ENCODE assay signal across 14 mouse cellular contexts in the genomic region with DNA sequence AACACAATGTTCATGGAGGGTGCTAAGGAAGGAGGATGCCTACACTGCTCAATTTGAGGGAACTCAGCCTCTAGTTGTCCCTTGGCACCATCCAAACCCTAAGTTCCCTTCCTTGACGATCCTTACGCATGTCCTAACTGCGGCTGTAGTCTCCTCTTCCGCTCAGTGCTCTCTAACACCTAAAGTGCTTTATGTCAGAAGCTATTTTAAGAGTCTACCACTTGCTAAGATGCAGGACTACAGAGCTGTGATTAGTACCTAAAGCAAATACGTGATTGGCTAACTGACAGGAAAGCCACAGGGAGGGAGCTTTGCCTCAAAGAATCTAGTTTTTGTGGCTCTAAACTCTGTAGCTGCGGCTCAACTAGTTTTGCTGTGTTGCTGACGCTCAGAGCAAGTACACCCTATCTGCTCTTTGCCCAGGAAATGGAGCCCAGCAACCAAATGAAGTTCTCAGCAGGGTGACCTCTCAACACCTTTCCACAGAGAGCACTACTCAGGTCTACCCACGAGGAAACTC. TPM values are rescaled to one million over a fixed set of nuclear protein-coding genes. Genes with fewer than 3 reads are reported as not detected.
A peak's percentile ranks its signal among the peaks of the same experiment; 100 is the strongest.
DNase-seq lines count a peak whose midpoint lies in the region; ATAC-seq and TF ChIP-seq lines count a peak whose summit lies in the region.
"Had no signal": no experiment of that assay in that cellular context is flagged by ENCODE, and none has a peak within 500 bp of the region (broad histone marks: within the 10 kb centered on the region; RNA-seq: fewer than 3 reads in every experiment).

No protein-coding gene starts in this region.

- H3K9me3 ChIP-seq in heart, embryonic 10.5 days, result no peaks in the 10 kb centered on the region
- H3K9me3 ChIP-seq in lung, embryonic 15.5 days, result no peaks in the 10 kb centered on the region
- no peaks in the 10 kb centered on the region for H3K9me3 ChIP-seq in limb, embryonic 12.5 days
- H3K9me3 ChIP-seq in hindbrain, postnatal 0 days (ENCODE audit: low read length), result no peaks in the 10 kb centered on the region

- no peak for DNase-seq in heart, embryonic 10.5 days (ENCODE audit: low spot score)
- DNase-seq in heart, adult 9 months (ENCODE audit: low spot score in 2 of 2), result no peak
- DNase-seq in lung, postnatal 4 days, result no peak
- peak; percentile 47 for DNase-seq in T-cell, adult 2 months (ENCODE audit: low spot score)
- no peak for DNase-seq in cerebellum, postnatal 25 days
- DNase-seq in hindbrain, postnatal 0 days (ENCODE audit: low spot score), result no peak
- DNase-seq: adrenal gland, postnatal 10 days; cerebellum, adult 11 months; gastrocnemius, postnatal 10 days; kidney, postnatal 4 days had no signal

- no peak for ATAC-seq in lung, embryonic 15.5 days (ENCODE audit: borderline replicate concordance, extremely low read depth, low FRiP score, low TSS enrichment)
- ATAC-seq in limb, embryonic 12.5 days (ENCODE audit: insufficient number of reproducible peaks, insufficient read depth, low FRiP score, low TSS enrichment, low read depth), result no peak
- no peak for ATAC-seq in hindbrain, postnatal 0 days
- ATAC-seq: forebrain, embryonic 14.5 days; hindbrain, embryonic 16.5 days had no signal

- peak overlapping the region; percentile 3; the same call in 1 of the 2 replicates for H3K4me3 ChIP-seq in heart, embryonic 10.5 days
- H3K4me3 ChIP-seq in lung, embryonic 15.5 days, result no peak overlapping the region
- H3K4me3 ChIP-seq in limb, embryonic 12.5 days (replicated peaks), result no peak overlapping the region
- H3K4me3 ChIP-seq in hindbrain, postnatal 0 days (ENCODE audit: low read length), result no peak overlapping the region

- H3K27ac ChIP-seq in heart, embryonic 10.5 days, result peak overlapping the region; percentile 92
- H3K27ac ChIP-seq in lung, embryonic 15.5 days, result peak overlapping the region; percentile 18; the same call in 1 of the 2 replicates
- H3K27ac ChIP-seq in limb, embryonic 12.5 days, result peak overlapping the region; percentile 99; the same call in 1 of the 2 replicates
- no peak overlapping the region for H3K27ac ChIP-seq in hindbrain, postnatal 0 days

- no peaks in the 10 kb centered on the region for H3K27me3 ChIP-seq in heart, embryonic 10.5 days (ENCODE audit: insufficient read depth, poor library complexity, severe bottlenecking)
- no peaks in the 10 kb centered on the region for H3K27me3 ChIP-seq in lung, embryonic 15.5 days
- H3K27me3 ChIP-seq in limb, embryonic 12.5 days, result no peaks in the 10 kb centered on the region
- no peaks in the 10 kb centered on the region for H3K27me3 ChIP-seq in hindbrain, postnatal 0 days (ENCODE audit: insufficient read depth, low read length)

- H3K9ac ChIP-seq in lung, embryonic 15.5 days, result no peak overlapping the region
- no peak overlapping the region for H3K9ac ChIP-seq in limb, embryonic 12.5 days (replicated peaks)
- no peak overlapping the region for H3K9ac ChIP-seq in hindbrain, postnatal 0 days (replicated peaks; ENCODE audit: low read length)

- WGBS in heart, embryonic 10.5 days, result 39% methylated on average over 8 of the region's 8 CpGs
- WGBS in lung, embryonic 15.5 days, result 60% methylated on average over 8 of the region's 8 CpGs
- 76% methylated on average over 8 of the region's 8 CpGs for WGBS in limb, embryonic 12.5 days
- WGBS in hindbrain, postnatal 0 days, result 80% methylated on average over 8 of the region's 8 CpGs

- TF ChIP-seq CTCF in hindbrain, postnatal 0 days (IDR thresholded peaks at IDR 0.05; ENCODE audit: low read depth), result no peak

- peaks cover 15% of the 10 kb centered on the region for H3K36me3 ChIP-seq in heart, embryonic 10.5 days
- H3K36me3 ChIP-seq in lung, embryonic 15.5 days, result 0 out of 2 replicates have a peak, but pooled peaks cover 3% of the 10 kb centered on the region
- H3K36me3 ChIP-seq in limb, embryonic 12.5 days, result peaks cover 16% of the 10 kb centered on the region
- no peaks in the 10 kb centered on the region for H3K36me3 ChIP-seq in hindbrain, postnatal 0 days (ENCODE audit: insufficient read depth, low read length)

- peaks cover 93% of the 10 kb centered on the region for H3K4me1 ChIP-seq in heart, embryonic 10.5 days
- H3K4me1 ChIP-seq in lung, embryonic 15.5 days, result peaks cover 76% of the 10 kb centered on the region
- H3K4me1 ChIP-seq in limb, embryonic 12.5 days (replicated peaks), result peaks cover 85% of the 10 kb centered on the region
- peaks cover 9% of the 10 kb centered on the region; the same call in 1 of the 2 replicates for H3K4me1 ChIP-seq in hindbrain, postnatal 0 days (ENCODE audit: insufficient read depth, low read length)

- H3K4me2 ChIP-seq in lung, embryonic 15.5 days, result no peak overlapping the region
- H3K4me2 ChIP-seq in limb, embryonic 12.5 days, result no peak overlapping the region
- H3K4me2 ChIP-seq in hindbrain, postnatal 0 days (ENCODE audit: low read depth, low read length), result no peak overlapping the region

RNA-seq across cellular contexts. Expression of gene Fmnl3, which starts 34.4 kb away (rescaled TPM):
- polyA plus RNA-seq in heart, embryonic 10.5 days (2016; fragmentation: Nextera tagmentation; extraction: Ambion mirVana), result 14.3 and 17.5 TPM in 2 replicates
- 34.5 and 34.9 TPM in 2 replicates for polyA plus RNA-seq in lung, embryonic 15.5 days (2015; fragmentation: Nextera tagmentation; extraction: Ambion mirVana)
- polyA plus RNA-seq in limb, embryonic 12.5 days (2016; fragmentation: Nextera tagmentation; extraction: Ambion mirVana), result 33.6 and 40.6 TPM in 2 replicates
- total RNA-seq in hindbrain, postnatal 0 days (2014; rRNA removed), result 11.9 and 15.2 TPM in 2 replicates
- polyA plus RNA-seq in hindbrain, postnatal 0 days (2015; fragmentation: Nextera tagmentation; extraction: Ambion mirVana), result 8.0 and 8.2 TPM in 2 replicates

RNA-seq across cellular contexts. Expression of gene Fam186b, which starts 40.2 kb away (rescaled TPM):
- 0.19 and 0.37 TPM in 2 replicates for polyA plus RNA-seq in heart, embryonic 10.5 days (2016; fragmentation: Nextera tagmentation; extraction: Ambion mirVana)
- 0.05 and 0.35 TPM in 2 replicates for polyA plus RNA-seq in lung, embryonic 15.5 days (2015; fragmentation: Nextera tagmentation; extraction: Ambion mirVana)
- polyA plus RNA-seq in limb, embryonic 12.5 days (2016; fragmentation: Nextera tagmentation; extraction: Ambion mirVana), result not detected in 2 replicates
- 0.86 and 1.3 TPM in 2 replicates for total RNA-seq in hindbrain, postnatal 0 days (2014; rRNA removed)
- polyA plus RNA-seq in hindbrain, postnatal 0 days (2015; fragmentation: Nextera tagmentation; extraction: Ambion mirVana), result 1.3 and 1.4 TPM in 2 replicates
- total RNA-seq: gastrocnemius, postnatal 10 days had no signal

RNA-seq across cellular contexts. Expression of gene Prpf40b, which starts 41.0 kb away (rescaled TPM):
- polyA plus RNA-seq in heart, embryonic 10.5 days (2016; fragmentation: Nextera tagmentation; extraction: Ambion mirVana), result 40.0 and 54.7 TPM in 2 replicates
- 55.1 and 55.3 TPM in 2 replicates for polyA plus RNA-seq in lung, embryonic 15.5 days (2015; fragmentation: Nextera tagmentation; extraction: Ambion mirVana)
- polyA plus RNA-seq in limb, embryonic 12.5 days (2016; fragmentation: Nextera tagmentation; extraction: Ambion mirVana), result 74.6 TPM in 2 replicates
- 90.2 and 94.2 TPM in 2 replicates for total RNA-seq in hindbrain, postnatal 0 days (2014; rRNA removed)
- polyA plus RNA-seq in hindbrain, postnatal 0 days (2015; fragmentation: Nextera tagmentation; extraction: Ambion mirVana), result 101 and 110 TPM in 2 replicates

RNA-seq across cellular contexts. Expression of gene Tmbim6, which starts 56.8 kb away (rescaled TPM):
- polyA plus RNA-seq in heart, embryonic 10.5 days (2016; fragmentation: Nextera tagmentation; extraction: Ambion mirVana), result 295 and 308 TPM in 2 replicates
- polyA plus RNA-seq in lung, embryonic 15.5 days (2015; fragmentation: Nextera tagmentation; extraction: Ambion mirVana), result 382 and 427 TPM in 2 replicates
- polyA plus RNA-seq in limb, embryonic 12.5 days (2016; fragmentation: Nextera tagmentation; extraction: Ambion mirVana), result 240 and 252 TPM in 2 replicates
- 323 and 346 TPM in 2 replicates for total RNA-seq in hindbrain, postnatal 0 days (2014; rRNA removed)
- 355 and 374 TPM in 2 replicates for polyA plus RNA-seq in hindbrain, postnatal 0 days (2015; fragmentation: Nextera tagmentation; extraction: Ambion mirVana)
